Mouse (Mus musculus) olfactory bulb, adult 2 months (tissue): ENCODE measurements around the gene Il25.

ENCODE experiments used
- CTCF ChIP-seq: fragments of 200-500 bp; IDR thresholded peaks from 2 replicates; pipeline ENCODE4 v1.5.1; 2012; ENCODE audit warnings: low read depth, mild to moderate bottlenecking, low read length, moderate library complexity; ENCODE audit not compliant: insufficient read depth
- POLR2A ChIP-seq: fragments of 200-500 bp; IDR thresholded peaks from 2 replicates; pipeline ENCODE4 v1.6.1; 2012; ENCODE audit warnings: mild to moderate bottlenecking, low read depth, low read length, moderate library complexity; ENCODE audit not compliant: insufficient read depth

DNA sequence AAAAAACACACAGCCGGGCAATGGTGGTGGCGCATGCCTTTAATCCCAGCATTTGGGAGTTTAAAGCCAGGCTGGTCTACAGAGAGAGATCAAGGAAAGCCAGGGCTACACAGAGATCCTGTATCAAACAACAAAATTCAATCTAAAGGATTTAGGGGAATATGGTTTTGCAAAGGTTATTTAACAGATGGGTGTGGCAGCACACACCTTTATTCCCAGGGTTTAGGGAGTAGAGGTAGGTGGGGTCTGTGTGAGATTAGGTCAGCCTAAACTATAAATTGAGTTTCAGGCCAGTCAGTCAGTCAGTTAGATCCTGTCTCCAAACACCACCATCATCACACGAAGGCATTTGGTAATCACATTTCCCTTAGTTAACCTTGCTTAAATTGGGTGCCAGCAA, 40.3 kb upstream of the Il25 start, which contains the start of gene Pabpn1:
- TF ChIP-seq CTCF: no peak
- no peak for TF ChIP-seq POLR2A
